Mouse (Mus musculus) frontal cortex, postnatal 25 days (tissue): ENCODE measurements around the gene Tcea3.

Experiments
- DNase-seq, 2 experiments: peaks; one replicate each; pipeline ENCODE4 v3.0.0; 2022; ENCODE audit warnings: low spot score in 2 of 2

Gene Tcea3

DNA sequence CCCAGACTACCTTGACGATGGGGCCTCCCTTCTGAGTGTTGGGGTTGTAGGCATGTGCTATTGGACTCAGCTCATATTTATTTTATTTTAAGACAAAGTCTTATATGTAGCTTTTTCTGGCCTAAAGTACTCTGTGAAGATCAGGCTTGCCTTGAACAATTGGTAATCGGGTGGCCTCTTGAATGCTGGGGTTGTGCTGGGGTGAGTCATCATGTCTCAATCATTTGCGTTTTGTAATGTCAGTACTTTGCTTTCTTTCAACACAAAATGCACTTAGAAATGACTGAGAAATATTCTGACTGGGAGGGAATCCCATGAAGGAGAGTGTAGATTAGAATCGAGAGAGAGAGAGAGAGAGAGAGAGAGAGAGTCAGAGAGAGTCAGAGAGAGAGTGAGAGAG lies 72.5 kb downstream of the Tcea3 start:
- DNase-seq = no peak

DNA sequence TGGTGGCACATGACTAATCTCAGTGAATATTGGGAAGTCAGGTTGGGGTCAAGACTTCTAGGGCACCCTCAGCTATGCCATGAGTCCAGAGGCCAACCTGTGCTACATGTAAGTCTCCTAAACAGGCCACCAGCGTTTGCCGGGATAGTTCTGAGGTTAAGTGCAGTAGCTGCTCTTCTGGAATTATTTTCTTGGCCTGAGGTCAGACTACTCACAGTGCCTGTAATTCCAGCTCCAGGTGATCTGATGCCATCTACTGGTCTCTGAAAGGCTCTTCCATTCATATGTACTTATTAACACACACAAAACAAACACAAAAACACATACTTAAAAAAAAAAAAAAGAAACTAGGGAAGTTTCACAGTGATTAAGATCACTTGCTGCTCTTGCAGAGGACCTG lies 76.7 kb downstream of the Tcea3 start:
- DNase-seq = no peak
